8 mouse cellular contexts compared by ENCODE assay signal in genomic region chr17:80290074-80290657, GRCm38 (mm10). TPM values are rescaled to one million over a fixed set of nuclear protein-coding genes. Genes with fewer than 3 reads are reported as not detected.
DNase-seq lines count a peak whose midpoint lies in the region; ATAC-seq and TF ChIP-seq lines count a peak whose summit lies in the region.

TSS of gene Morn2 (plus strand) at chr17:80290203.
TSS of gene Dhx57 (minus strand) at chr17:80290476.

- H3K36me3 ChIP-seq in hindbrain, postnatal 0 days (ENCODE audit: insufficient read depth, low read length), result no peaks in the 10 kb centered on the region

- WGBS in hindbrain, postnatal 0 days, result under 1% methylated on average over 35 of the region's 35 CpGs

- H3K27ac ChIP-seq in hindbrain, postnatal 0 days, result peak within 1 kb of the TSS; percentile 90
- H3K27ac ChIP-seq in left cerebral cortex, adult 2 months, result peak within 1 kb of the TSS; percentile 88

- DNase-seq in T-cell, adult 2 months (ENCODE audit: low spot score), result peak; percentile 92
- peak; percentile 98 for DNase-seq in cerebellum, postnatal 36 days
- DNase-seq in gastrocnemius, adult 18-20 months (ENCODE audit: low spot score), result peak; percentile 97
- peak; percentile 97 for DNase-seq in hindbrain, postnatal 0 days (ENCODE audit: low spot score)
- DNase-seq in left cerebral cortex, adult 2 months (ENCODE audit: extremely low spot score in 1 of 2, low spot score in 2 of 2), result peak; percentile 98 to 99
- DNase-seq in right cerebral cortex, adult 2 months (ENCODE audit: low spot score in 2 of 2), result peak; percentile 97 to 98
- DNase-seq in urinary bladder, postnatal 14 days (ENCODE audit: low spot score), result peak; percentile 98

- H3K4me2 ChIP-seq in hindbrain, postnatal 0 days (ENCODE audit: low read depth, low read length), result peak within 1 kb of the TSS; percentile 72

- peak; percentile 99 for ATAC-seq in hindbrain, postnatal 0 days
- ATAC-seq in megakaryocyte, adult 5-6 weeks (ENCODE audit: poor library complexity, severe bottlenecking), result peak; percentile 99

- TF ChIP-seq CTCF in hindbrain, postnatal 0 days (IDR thresholded peaks at IDR 0.05; ENCODE audit: low read depth), result no peak
- no peak for TF ChIP-seq CTCF in left cerebral cortex, adult 2 months (IDR thresholded peaks at IDR 0.05)

- H3K27me3 ChIP-seq in hindbrain, postnatal 0 days (ENCODE audit: insufficient read depth, low read length), result no peaks in the 10 kb centered on the region

- no peaks in the 10 kb centered on the region for H3K4me1 ChIP-seq in hindbrain, postnatal 0 days (ENCODE audit: insufficient read depth, low read length)

- peak within 1 kb of the TSS; percentile 87 for H3K4me3 ChIP-seq in hindbrain, postnatal 0 days (ENCODE audit: low read length)
- peak within 1 kb of the TSS; percentile 99 for H3K4me3 ChIP-seq in left cerebral cortex, adult 2 months

- peak within 1 kb of the TSS; percentile 87 for H3K9ac ChIP-seq in hindbrain, postnatal 0 days (replicated peaks; ENCODE audit: low read length)

- no peaks in the 10 kb centered on the region for H3K9me3 ChIP-seq in hindbrain, postnatal 0 days (ENCODE audit: low read length)

- intact Hi-C loops in left cerebral cortex, adult 2 months (cut with DNase I), result loop anchor here (2.0 kb wide), 3 partner anchors 43 to 271 kb away; partner anchors contain the start of gene Gm10190

RNA-seq across cellular contexts. Expression of gene Morn2, which starts in this region (rescaled TPM):
- 1 to 10 TPM; 6.9 to 7.4 TPM for total RNA-seq in gastrocnemius, adult 18-20 months (2021)
- 13.4 and 17.1 TPM in 2 replicates for total RNA-seq in hindbrain, postnatal 0 days (2014; rRNA removed)
- polyA plus RNA-seq in hindbrain, postnatal 0 days (2015; fragmentation: Nextera tagmentation; extraction: Ambion mirVana), result 54.5 and 56.3 TPM in 2 replicates
- total RNA-seq in left cerebral cortex, adult 2 months (2021), result 10 to 100 TPM; 15.6 to 16.3 TPM
- total RNA-seq in megakaryocyte, adult 5-6 weeks (2015), result 1.6 and 7.1 TPM in 2 replicates
- 0.77 and 1.4 TPM in 2 replicates for total RNA-seq in megakaryocyte, adult 5-6 weeks (2017)

RNA-seq across cellular contexts. Expression of gene Dhx57, which starts in this region (rescaled TPM):
- 1 to 10 TPM; 6.4 to 7.7 TPM for total RNA-seq in gastrocnemius, adult 18-20 months (2021)
- total RNA-seq in hindbrain, postnatal 0 days (2014; rRNA removed), result 51.2 and 54.3 TPM in 2 replicates
- 30.0 and 31.5 TPM in 2 replicates for polyA plus RNA-seq in hindbrain, postnatal 0 days (2015; fragmentation: Nextera tagmentation; extraction: Ambion mirVana)
- total RNA-seq in left cerebral cortex, adult 2 months (2021), result 10 to 100 TPM; 40.7 to 45.1 TPM
- 12.2 TPM in 2 replicates for total RNA-seq in megakaryocyte, adult 5-6 weeks (2015)
- 18.2 and 20.9 TPM in 2 replicates for total RNA-seq in megakaryocyte, adult 5-6 weeks (2017)

Comparison
In these comparisons a context has a peak if more than half of its experiments do, and no peak if none do; other contexts are left out.
1. Peak in every context shown above with its lines: DNase-seq, ATAC-seq, H3K4me3 ChIP-seq and H3K27ac ChIP-seq.